Mouse (Mus musculus): Measurements from ENCODE around the gene Garem2. TPM values are rescaled to one million over a fixed set of nuclear protein-coding genes. Genes with fewer than 3 reads are reported as not detected.
A peak's percentile ranks its signal among the peaks of the same experiment; 100 is the strongest.

Gene Garem2
- polyA plus RNA-seq, 1 experiment = 0.09 TPM

GRCm38 (mm10) chr5:30155821-30156629 lies 51.1 kb downstream of the Garem2 start:
- Histone ChIP-seq H3K4me1 (ENCODE audit: control insufficient read depth, insufficient read depth, low read length) (no peaks in the 10 kb centered on the region; the same call in none of the 2 replicates), H3K4me3 (replicated peaks; ENCODE audit: extremely low read depth, low read depth, low read length) (peak overlapping the region; percentile 99)
- WGBS = 17% methylated on average over 13 of the region's 13 CpGs
- no peak for DNase-seq
- TF ChIP-seq CTCF (IDR thresholded peaks at IDR 0.05; ENCODE audit: insufficient read depth, low read length) = no peak
- no peak for TF ChIP-seq POLR2A (IDR thresholded peaks at IDR 0.05; ENCODE audit: borderline replicate concordance, extremely low read depth, low read depth, low read length)

DNA sequence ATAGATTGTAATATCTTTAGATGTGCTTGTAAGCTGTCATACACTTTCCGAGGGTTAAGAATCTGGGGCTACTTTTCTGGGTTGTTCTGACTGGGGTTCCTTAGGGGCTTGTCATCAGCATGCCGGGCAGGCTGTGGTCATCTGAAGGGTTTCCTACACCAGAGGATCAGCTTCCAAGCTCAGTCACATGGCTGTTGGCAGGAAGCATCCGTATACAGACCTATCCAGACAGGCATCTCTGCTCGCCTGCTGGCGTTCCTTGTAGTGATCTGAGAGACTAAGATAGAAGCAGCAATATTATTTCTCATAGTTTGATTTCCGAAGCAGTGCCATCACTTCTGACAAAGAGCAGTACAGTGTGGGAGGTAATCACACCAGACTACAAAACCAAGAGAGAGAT lies 54.6 kb downstream of the Garem2 start:
- Histone ChIP-seq H3K4me3 (replicated peaks; ENCODE audit: extremely low read depth, low read depth, low read length) (no peak overlapping the region), H3K4me1 (ENCODE audit: control insufficient read depth, insufficient read depth, low read length) (no peaks in the 10 kb centered on the region; the same call in 1 of the 2 replicates)
- no peak for DNase-seq
- TF ChIP-seq POLR2A (IDR thresholded peaks at IDR 0.05; ENCODE audit: borderline replicate concordance, extremely low read depth, low read depth, low read length) = no peak
- no peak for TF ChIP-seq CTCF (IDR thresholded peaks at IDR 0.05; ENCODE audit: insufficient read depth, low read length)
- WGBS = 51% methylated on average over 6 of the region's 6 CpGs

- WGBS = 89% methylated on average over 1 of the region's 1 CpGs
- no peak for DNase-seq
- H3K4me3 ChIP-seq (replicated peaks; ENCODE audit: extremely low read depth, low read depth, low read length) = no peak overlapping the region
- TF ChIP-seq POLR2A (IDR thresholded peaks at IDR 0.05; ENCODE audit: borderline replicate concordance, extremely low read depth, low read depth, low read length) (no peak), CTCF (IDR thresholded peaks at IDR 0.05; ENCODE audit: insufficient read depth, low read length) (no peak)
- no peaks in the 10 kb centered on the region; the same call in 1 of the 2 replicates for H3K4me1 ChIP-seq (ENCODE audit: control insufficient read depth, insufficient read depth, low read length)
Measured at GRCm38 (mm10) chr5:30161836-30162235, 56.9 kb downstream of the Garem2 start.

- Histone ChIP-seq H3K4me1 (ENCODE audit: control insufficient read depth, insufficient read depth, low read length) (no peaks in the 10 kb centered on the region), H3K4me3 (replicated peaks; ENCODE audit: extremely low read depth, low read depth, low read length) (no peak overlapping the region)
- TF ChIP-seq CTCF (IDR thresholded peaks at IDR 0.05; ENCODE audit: insufficient read depth, low read length) (no peak), POLR2A (IDR thresholded peaks at IDR 0.05; ENCODE audit: borderline replicate concordance, extremely low read depth, low read depth, low read length) (no peak)
- no peak for DNase-seq
- 72% methylated on average over 6 of the region's 6 CpGs for WGBS
Measured at GRCm38 (mm10) chr5:30162339-30162738, 57.4 kb downstream of the Garem2 start.

GRCm38 (mm10) chr5:30165234-30165946 lies 60.4 kb downstream of the Garem2 start:
- TF ChIP-seq CTCF (IDR thresholded peaks at IDR 0.05; ENCODE audit: insufficient read depth, low read length) = no peak
- TF ChIP-seq POLR2A (IDR thresholded peaks at IDR 0.05; ENCODE audit: borderline replicate concordance, extremely low read depth, low read depth, low read length) = no peak
- no peak overlapping the region for H3K4me3 ChIP-seq (replicated peaks; ENCODE audit: extremely low read depth, low read depth, low read length)
- WGBS = 79% methylated on average over 5 of the region's 5 CpGs
- no peaks in the 10 kb centered on the region for H3K4me1 ChIP-seq (ENCODE audit: control insufficient read depth, insufficient read depth, low read length)
- no peak for DNase-seq

Other genes with a start within 250 kb of the Garem2 start
- not detected in 2 replicates for gene Il6, start 92.0 kb upstream of the Garem2 start, polyA plus RNA-seq (2012; rRNA removed)
- gene Tyms, start 31.5 kb upstream of the Garem2 start, polyA plus RNA-seq (2012; rRNA removed) = 9.7 and 12.2 TPM in 2 replicates
- not detected in 2 replicates for gene 3110082J24Rik, start 925 bp downstream of the Garem2 start, polyA plus RNA-seq (2012; rRNA removed)
- 36.2 and 64.3 TPM in 2 replicates for gene Hadha, start 50.0 kb downstream of the Garem2 start, polyA plus RNA-seq (2012; rRNA removed)
- 49.3 and 112 TPM in 2 replicates for gene Hadhb, start 50.1 kb downstream of the Garem2 start, polyA plus RNA-seq (2012; rRNA removed)
- 0.15 and 0.27 TPM in 2 replicates for gene Adgrf3, start 100.6 kb downstream of the Garem2 start, polyA plus RNA-seq (2012; rRNA removed)
- gene Selenoi, start 127.4 kb downstream of the Garem2 start, polyA plus RNA-seq (2012; rRNA removed) = 20.4 and 33.5 TPM in 2 replicates
- 1.3 and 3.1 TPM in 2 replicates for gene Drc1, start 176.2 kb downstream of the Garem2 start, polyA plus RNA-seq (2012; rRNA removed)